Mouse (Mus musculus) olfactory bulb, adult 2 months (tissue): Measurements from ENCODE around the gene Ccdc102a.

Experiments used
- CTCF ChIP-seq: fragments of 200-500 bp; IDR thresholded peaks from 2 replicates; pipeline ENCODE4 v1.5.1; 2012; ENCODE audit warnings: low read depth, mild to moderate bottlenecking, low read length, moderate library complexity; ENCODE audit not compliant: insufficient read depth
- POLR2A ChIP-seq: fragments of 200-500 bp; IDR thresholded peaks from 2 replicates; pipeline ENCODE4 v1.6.1; 2012; ENCODE audit warnings: mild to moderate bottlenecking, low read depth, low read length, moderate library complexity; ENCODE audit not compliant: insufficient read depth

DNA sequence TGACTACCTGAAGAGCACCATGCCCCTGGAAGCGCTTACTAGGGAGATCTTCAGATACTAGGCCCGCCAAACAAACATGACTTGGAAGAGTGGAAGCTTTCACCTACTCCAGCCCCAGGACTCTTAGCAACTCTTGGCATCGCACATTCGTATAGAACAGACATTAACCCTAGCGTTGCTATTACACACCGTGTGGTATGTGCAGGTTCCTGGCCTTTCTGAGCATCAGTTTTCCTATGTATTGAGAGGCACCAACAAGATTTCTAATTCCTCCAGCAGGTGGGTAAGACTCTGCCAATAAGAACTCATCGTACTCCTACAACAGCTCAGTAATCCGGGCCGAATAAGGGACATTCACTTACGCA is 956 bp downstream of the Ccdc102a start:
- TF ChIP-seq POLR2A (no peak), CTCF (no peak)
